Mouse (Mus musculus) embryonic facial prominence, embryonic 13.5 days (tissue): ENCODE data around the gene Wnk2. TPM values are rescaled to one million over a fixed set of nuclear protein-coding genes. Genes with fewer than 3 reads are reported as not detected.
A peak's percentile ranks its signal among the peaks of the same experiment; 100 is the strongest.
"Not testable (repeated sequence)": the region's sequence is repeated elsewhere in the genome, so short reads cannot be mapped to it uniquely, and the experiment has no call there.

Experiments
- ATAC-seq: fragments of 200-750 bp; cut with Nextera tagmentation; 2 replicates; pipeline ENCODE4 v1.8.0; 2017; ENCODE audit warnings: low read depth; ENCODE audit not compliant: insufficient number of reproducible peaks, insufficient read depth, low FRiP score, low TSS enrichment
- H3K27ac ChIP-seq: fragments of 300-500 bp; sonication (generic); 2 replicates; pipeline ENCODE4 v1.5.1; 2015; ENCODE audit warnings: moderate library complexity, mild to moderate bottlenecking, inconsistent platforms
- H3K27me3 ChIP-seq: fragments of 300-500 bp; sonication (generic); 2 replicates; pipeline ENCODE4 v1.6.1; 2015; ENCODE audit warnings: mild to moderate bottlenecking, inconsistent platforms
- H3K36me3 ChIP-seq: fragments of 300-500 bp; sonication (generic); 2 replicates; pipeline ENCODE4 v1.6.1; 2015; ENCODE audit warnings: mild to moderate bottlenecking, inconsistent platforms
- H3K4me1 ChIP-seq: fragments of 300-500 bp; sonication (generic); 2 replicates; pipeline ENCODE4 v1.6.1; 2015; ENCODE audit warnings: inconsistent platforms
- H3K4me2 ChIP-seq: fragments of 300-500 bp; sonication (generic); 2 replicates; pipeline ENCODE4 v1.6.1; 2015; ENCODE audit warnings: moderate library complexity, mild to moderate bottlenecking, inconsistent platforms
- H3K4me3 ChIP-seq: fragments of 300-500 bp; sonication (generic); 2 replicates; pipeline ENCODE4 v1.5.1; 2015; ENCODE audit warnings: mild to moderate bottlenecking, inconsistent platforms
- H3K9ac ChIP-seq: fragments of 300-500 bp; sonication (generic); 2 replicates; pipeline ENCODE4 v1.6.1; 2015; ENCODE audit warnings: mild to moderate bottlenecking, inconsistent platforms
- H3K9me3 ChIP-seq: fragments of 300-500 bp; sonication (generic); 2 replicates; pipeline ENCODE4 v1.6.1; 2016; ENCODE audit warnings: inconsistent platforms
- WGBS: fragments of 180-500 bp; shearing (Covaris S2); methylation state at CpG from one replicate; pipeline ENCODE4 v1.1.7; 2015; ENCODE audit warnings: mixed read lengths; 5-methylcytosine and 5-hydroxymethylcytosine counted together
- polyA plus RNA-seq: library from polyadenylated mRNA; unstranded; fragments of >200 nt; fragmentation: Nextera tagmentation; extraction: Ambion mirVana; gene quantifications from 2 replicates; pipeline ENCODE4 v1.2.1, GENCODE M21; 2015

The Wnk2 gene
- polyA plus RNA-seq, 1 experiment from 2014 or later: 2.5 TPM

- Histone ChIP-seq H3K27ac (no peak overlapping the region), H3K9ac (no peak overlapping the region), H3K4me2 (no peak overlapping the region), H3K4me3 (no peak overlapping the region), H3K36me3 (peaks cover 19% of the 10 kb centered on the region), H3K9me3 (no peaks in the 10 kb centered on the region), H3K27me3 (no peaks in the 10 kb centered on the region), H3K4me1 (no peaks in the 10 kb centered on the region)
- no peak for ATAC-seq
- 94% methylated on average over 4 of the region's 4 CpGs for WGBS
Measured at GRCm38 (mm10) chr13:49058528-49058927, 89.3 kb downstream of the Wnk2 start.

GRCm38 (mm10) chr13:49056304-49056703, 91.5 kb downstream of the Wnk2 start:
- Histone ChIP-seq H3K27me3 (no peaks in the 10 kb centered on the region), H3K36me3 (peaks cover 19% of the 10 kb centered on the region), H3K4me1 (0 out of 2 replicates have a peak, but pooled peaks cover 1% of the 10 kb centered on the region), H3K4me2 (no peak overlapping the region), H3K9me3 (no peaks in the 10 kb centered on the region), H3K4me3 (no peak overlapping the region), H3K27ac (no peak overlapping the region), H3K9ac (no peak overlapping the region)
- 84% methylated on average over 4 of the region's 4 CpGs for WGBS
- no peak for ATAC-seq

- H3K4me1 ChIP-seq, H3K9me3 ChIP-seq, H3K9ac ChIP-seq, H3K4me2 ChIP-seq, H3K27ac ChIP-seq, H3K27me3 ChIP-seq, ATAC-seq, H3K4me3 ChIP-seq: not testable (repeated sequence)
- peaks cover 10% of the 10 kb centered on the region for H3K36me3 ChIP-seq
Measured at GRCm38 (mm10) chr13:49054753-49055152, 93.1 kb downstream of the Wnk2 start.

- H3K4me3 ChIP-seq: no peak overlapping the region
- H3K4me2 ChIP-seq: no peak overlapping the region
- H3K4me1 ChIP-seq: 0 out of 2 replicates have a peak, but pooled peaks cover 5% of the 10 kb centered on the region
- no peak overlapping the region for H3K27ac ChIP-seq
- no peaks in the 10 kb centered on the region for H3K9me3 ChIP-seq
- H3K27me3 ChIP-seq: no peaks in the 10 kb centered on the region
- WGBS: 81% methylated on average over 2 of the region's 2 CpGs
- no peak for ATAC-seq
- peaks cover 8% of the 10 kb centered on the region; the same call in 1 of the 2 replicates for H3K36me3 ChIP-seq
- no peak overlapping the region for H3K9ac ChIP-seq
Measured at GRCm38 (mm10) chr13:49053333-49053732, 94.5 kb downstream of the Wnk2 start.

- 0 out of 2 replicates have a peak, but pooled peaks cover 5% of the 10 kb centered on the region for H3K4me1 ChIP-seq
- H3K27me3 ChIP-seq: no peaks in the 10 kb centered on the region
- 42% methylated on average over 9 of the region's 9 CpGs for WGBS
- no peak overlapping the region for H3K4me3 ChIP-seq
- H3K9me3 ChIP-seq: no peaks in the 10 kb centered on the region
- H3K27ac ChIP-seq: no peak overlapping the region
- peaks cover 8% of the 10 kb centered on the region; the same call in 1 of the 2 replicates for H3K36me3 ChIP-seq
- H3K9ac ChIP-seq: no peak overlapping the region
- H3K4me2 ChIP-seq: no peak overlapping the region
- no peak for ATAC-seq
Measured at GRCm38 (mm10) chr13:49052512-49052911, 95.3 kb downstream of the Wnk2 start.

GRCm38 (mm10) chr13:49047393-49047792, 100.4 kb downstream of the Wnk2 start:
- Histone ChIP-seq H3K4me1 (0 out of 2 replicates have a peak, but pooled peaks cover 5% of the 10 kb centered on the region), H3K4me3 (no peak overlapping the region), H3K27me3 (no peaks in the 10 kb centered on the region), H3K9ac (no peak overlapping the region), H3K9me3 (no peaks in the 10 kb centered on the region), H3K27ac (no peak overlapping the region), H3K36me3 (peaks cover 3% of the 10 kb centered on the region; the same call in 1 of the 2 replicates), H3K4me2 (no peak overlapping the region)
- no peak for ATAC-seq
- WGBS: 92% methylated on average over 1 of the region's 1 CpGs

GRCm38 (mm10) chr13:49044145-49044561, 103.7 kb downstream of the Wnk2 start:
- Histone ChIP-seq H3K4me3 (no peak overlapping the region), H3K9me3 (no peaks in the 10 kb centered on the region), H3K27ac (no peak overlapping the region), H3K36me3 (peaks cover 3% of the 10 kb centered on the region; the same call in 1 of the 2 replicates), H3K27me3 (no peaks in the 10 kb centered on the region), H3K9ac (no peak overlapping the region), H3K4me2 (no peak overlapping the region), H3K4me1 (no peaks in the 10 kb centered on the region)
- ATAC-seq: no peak
- 45% methylated on average over 10 of the region's 10 CpGs for WGBS

GRCm38 (mm10) chr13:49042371-49042770, 105.4 kb downstream of the Wnk2 start:
- H3K27me3 ChIP-seq: no peaks in the 10 kb centered on the region
- no peaks in the 10 kb centered on the region for H3K9me3 ChIP-seq
- no peak overlapping the region for H3K4me3 ChIP-seq
- H3K4me2 ChIP-seq: no peak overlapping the region
- ATAC-seq: no peak
- H3K27ac ChIP-seq: no peak overlapping the region
- H3K9ac ChIP-seq: no peak overlapping the region
- peaks cover 3% of the 10 kb centered on the region; the same call in 1 of the 2 replicates for H3K36me3 ChIP-seq
- peaks cover 16% of the 10 kb centered on the region for H3K4me1 ChIP-seq
- WGBS: 94% methylated on average over 15 of the region's 15 CpGs

- Histone ChIP-seq H3K27me3 (no peaks in the 10 kb centered on the region), H3K36me3 (peaks cover 11% of the 10 kb centered on the region; the same call in 1 of the 2 replicates), H3K4me2 (no peak overlapping the region), H3K4me1 (peaks cover 26% of the 10 kb centered on the region), H3K4me3 (no peak overlapping the region), H3K27ac (peak overlapping the region; percentile 64), H3K9me3 (no peaks in the 10 kb centered on the region), H3K9ac (no peak overlapping the region)
- no peak for ATAC-seq
- 71% methylated on average over 7 of the region's 7 CpGs for WGBS
Measured at GRCm38 (mm10) chr13:49036928-49037574, 110.8 kb downstream of the Wnk2 start.

- 90% methylated on average over 4 of the region's 4 CpGs for WGBS
- Histone ChIP-seq H3K4me1 (peaks cover 26% of the 10 kb centered on the region), H3K27ac (peak overlapping the region; percentile 64), H3K9ac (no peak overlapping the region), H3K4me3 (no peak overlapping the region), H3K36me3 (peaks cover 11% of the 10 kb centered on the region; the same call in 1 of the 2 replicates), H3K9me3 (no peaks in the 10 kb centered on the region), H3K27me3 (no peaks in the 10 kb centered on the region), H3K4me2 (no peak overlapping the region)
- no peak for ATAC-seq
Measured at GRCm38 (mm10) chr13:49036436-49036835, 111.4 kb downstream of the Wnk2 start.

GRCm38 (mm10) chr13:49031029-49031428, 116.8 kb downstream of the Wnk2 start:
- H3K27ac ChIP-seq: no peak overlapping the region
- H3K4me2 ChIP-seq: no peak overlapping the region
- 83% methylated on average over 2 of the region's 2 CpGs for whole genome bisulfite sequencing
- H3K4me1 ChIP-seq: peaks cover 6% of the 10 kb centered on the region
- H3K27me3 ChIP-seq: no peaks in the 10 kb centered on the region
- H3K36me3 ChIP-seq: peaks cover 10% of the 10 kb centered on the region; the same call in 1 of the 2 replicates
- ATAC-seq: no peak
- H3K4me3 ChIP-seq: no peak overlapping the region
- no peaks in the 10 kb centered on the region for H3K9me3 ChIP-seq
- H3K9ac ChIP-seq: no peak overlapping the region
